Mouse (Mus musculus): ENCODE results near the gene Wdr72. TPM values are rescaled to one million over a fixed set of nuclear protein-coding genes. Genes with fewer than 3 reads are reported as not detected.

Gene Wdr72
- under 1 TPM in 1 of 2 experiments, not detected in 1; 0.28 TPM for polyA plus RNA-seq (2017; shearing (Covaris generic))

DNA sequence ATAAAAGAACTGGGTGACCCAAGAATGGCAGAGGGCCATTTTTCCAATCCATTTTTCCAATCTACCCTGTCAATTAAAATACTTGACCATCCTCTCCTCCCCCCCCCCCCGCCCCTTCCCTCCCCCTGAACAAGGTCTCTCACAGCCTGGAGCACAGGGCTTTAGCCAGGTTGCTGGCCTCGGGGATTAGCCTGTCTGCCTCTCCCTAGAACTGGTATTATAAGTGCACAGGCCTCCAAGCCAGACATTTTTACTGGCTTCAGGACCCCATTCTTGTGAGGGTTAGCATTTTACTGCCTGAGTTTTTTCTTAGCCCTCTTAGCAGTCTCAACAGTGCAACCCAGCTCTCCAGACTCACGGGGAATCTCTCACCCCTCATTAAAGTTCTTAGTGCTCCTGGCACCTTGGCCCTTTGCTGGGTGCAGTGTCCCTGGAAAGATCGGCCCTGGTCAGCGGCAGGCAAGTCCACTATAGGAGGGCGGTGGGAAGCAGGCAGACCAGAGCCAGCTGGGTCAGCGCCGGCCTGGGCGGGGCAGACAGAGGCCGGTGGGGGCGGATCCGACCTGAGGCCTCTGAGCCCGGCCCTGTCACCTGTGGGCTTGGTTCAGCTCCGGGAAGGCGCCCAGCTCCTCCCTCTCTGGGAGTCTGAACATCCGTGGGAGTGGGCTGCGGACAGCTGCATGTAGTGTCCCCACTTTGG lies at the start of gene Wdr72:
TSS of gene Wdr72 (plus strand) at position 596 of the 700 bp plus-strand sequence.

Other genes starting within 250 kb of the Wdr72 start
- under 1 TPM in 1 of 2 experiments, not detected in 1; 0.16 TPM for gene Unc13c, start 141.4 kb upstream of the Wdr72 start, polyA plus RNA-seq (2017; shearing (Covaris generic))